Mouse (Mus musculus) G1E (cell line): ENCODE measurements around the gene Glp2r. TPM values are rescaled to one million over a fixed set of nuclear protein-coding genes. Genes with fewer than 3 reads are reported as not detected.

Experiments used
- ATAC-seq: 2 replicates; pipeline ENCODE4 v1.8.0; 2016; ENCODE audit warnings: mild to moderate bottlenecking; ENCODE audit not compliant: insufficient number of reproducible peaks, poor library complexity, low FRiP score, severe bottlenecking; ENCODE audit errors: extremely low read depth
- DNase-seq: peaks from one replicate; pipeline ENCODE4 v3.0.0; 2012; ENCODE audit warnings: low spot score
- H3K27me3 ChIP-seq: 2 replicates; pipeline ENCODE4 v1.6.1; 2012; ENCODE audit warnings: mild to moderate bottlenecking, low read length, inconsistent platforms; ENCODE audit not compliant: insufficient read depth
- H3K36me3 ChIP-seq: replicated peaks from 2 replicates; pipeline ENCODE3; 2012; ENCODE audit warnings: mild to moderate bottlenecking, inconsistent platforms
- H3K4me1 ChIP-seq: 2 replicates; pipeline ENCODE4 v1.6.1; 2012; ENCODE audit warnings: low read depth, low read length, inconsistent platforms, mixed read lengths; ENCODE audit not compliant: insufficient read depth
- H3K4me3 ChIP-seq: 2 replicates; pipeline ENCODE4 v1.5.1; 2012; ENCODE audit warnings: low read depth, mild to moderate bottlenecking, inconsistent platforms, low read length, moderate library complexity, mixed read lengths
- H3K9me3 ChIP-seq: replicated peaks from 2 replicates; pipeline ENCODE4 v1.6.1; 2012; ENCODE audit warnings: inconsistent platforms
- CTCF ChIP-seq: IDR thresholded peaks from 2 replicates; pipeline ENCODE4 v1.5.1; 2012; ENCODE audit warnings: low read depth, low read length, inconsistent platforms, mixed read lengths
- GATA1 ChIP-seq: IDR thresholded peaks from 2 replicates; pipeline ENCODE4 v1.6.1; 2012; ENCODE audit warnings: borderline replicate concordance, low read length, inconsistent platforms, mixed read lengths
- GATA2 ChIP-seq: IDR thresholded peaks from 2 replicates; pipeline ENCODE4 v1.6.1; 2012; ENCODE audit warnings: low read depth, low read length, inconsistent platforms, borderline replicate concordance
- POLR2AphosphoS5 ChIP-seq: IDR thresholded peaks from 2 replicates; pipeline ENCODE4 v1.6.1; 2012; ENCODE audit warnings: low read depth, low read length, inconsistent platforms; ENCODE audit not compliant: insufficient replicate concordance
- TAL1 ChIP-seq: conservative IDR thresholded peaks from 2 replicates; pipeline ENCODE4 v1.6.1; 2012; ENCODE audit warnings: low read depth, low read length, inconsistent platforms, mixed read lengths
- polyA plus RNA-seq: library from polyadenylated mRNA; stranded (reverse); fragments of >175 nt; gene quantifications from 2 replicates; pipeline ENCODE4 v1.2.3, GENCODE M21; 2012
- total RNA-seq, 2 experiments: library from RNA; stranded (forward) in 1 of 2; stranded (reverse) in 1 of 2; fragments of 200-1000 nt in 1 of 2; fragments of >200 nt in 1 of 2; fragmentation: Nextera tagmentation in 1 of 2; gene quantifications; 2 replicates each; pipeline ENCODE4 v1.2.3; 2014 to 2017

Glp2r gene
- total and polyA plus RNA-seq, 3 experiments: 0.05 TPM; not detected in 2

DNA sequence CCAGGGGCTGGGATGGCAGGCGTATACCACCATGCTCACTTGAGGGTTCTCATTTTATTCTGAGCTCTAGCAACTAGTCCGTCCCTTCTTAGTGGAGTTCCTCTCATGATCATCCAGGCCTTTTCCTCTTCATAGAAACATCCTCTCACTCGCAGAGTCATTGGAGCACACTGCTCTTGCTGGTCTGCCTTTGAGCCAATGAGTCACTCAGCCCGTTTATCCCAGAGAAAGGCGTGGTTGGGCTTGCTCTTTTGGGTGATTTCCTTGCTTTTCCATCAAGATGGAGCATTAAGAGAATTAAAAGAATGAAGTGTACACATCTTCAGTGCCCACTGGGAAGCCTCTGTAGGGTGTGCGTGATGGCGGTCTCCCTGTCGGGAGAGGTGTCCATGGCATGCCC is 109.5 kb downstream of the Glp2r start:
- peaks cover 87% of the 10 kb centered on the region for H3K9me3 ChIP-seq
- H3K4me3 ChIP-seq: no peak overlapping the region
- ATAC-seq (no peak), DNase-seq (no peak)
- no peaks in the 10 kb centered on the region for H3K36me3 ChIP-seq
- H3K4me1 ChIP-seq: no peaks in the 10 kb centered on the region
- TF ChIP-seq GATA1 (no peak), POLR2AphosphoS5 (no peak), GATA2 (no peak), CTCF (no peak), TAL1 (no peak)
- no peaks in the 10 kb centered on the region for H3K27me3 ChIP-seq

GRCm38 (mm10) chr11:67657685-67658382 is 113.1 kb downstream of the Glp2r start:
- Histone ChIP-seq H3K27me3 (no peaks in the 10 kb centered on the region), H3K36me3 (no peaks in the 10 kb centered on the region), H3K9me3 (peaks cover 93% of the 10 kb centered on the region), H3K4me1 (no peaks in the 10 kb centered on the region), H3K4me3 (no peak overlapping the region)
- TF ChIP-seq POLR2AphosphoS5: no peak
- no peak for TF ChIP-seq TAL1
- peak; percentile 35 for TF ChIP-seq CTCF
- no peak for TF ChIP-seq GATA1
- ATAC-seq: no peak
- no peak for DNase-seq

DNA sequence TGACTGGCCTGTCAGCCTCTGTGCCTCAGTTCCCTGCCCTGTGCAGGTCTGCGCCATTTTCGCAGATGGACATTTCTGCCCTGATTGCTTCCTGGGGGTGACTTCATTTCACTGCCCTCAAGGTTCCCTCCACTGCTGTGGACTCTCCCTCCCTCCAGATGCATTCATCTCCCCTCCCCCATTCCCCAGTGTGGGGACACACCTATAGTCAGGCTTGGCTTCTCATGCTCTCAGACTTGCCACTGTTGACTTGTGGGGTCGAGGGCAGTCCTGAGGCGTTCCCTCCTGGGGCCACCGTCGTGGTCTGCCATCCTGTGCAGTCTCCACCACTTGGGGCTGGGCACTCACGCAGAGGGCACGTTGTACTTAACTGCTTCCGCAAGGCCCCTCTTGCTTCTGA is 114.1 kb downstream of the Glp2r start:
- no peak for ATAC-seq
- H3K9me3 ChIP-seq: peaks cover 94% of the 10 kb centered on the region
- no peak overlapping the region for H3K4me3 ChIP-seq
- no peak for DNase-seq
- no peaks in the 10 kb centered on the region for H3K27me3 ChIP-seq
- TF ChIP-seq TAL1 (no peak), CTCF (no peak), GATA1 (no peak), POLR2AphosphoS5 (no peak)
- H3K36me3 ChIP-seq: no peaks in the 10 kb centered on the region
- no peaks in the 10 kb centered on the region for H3K4me1 ChIP-seq

DNA sequence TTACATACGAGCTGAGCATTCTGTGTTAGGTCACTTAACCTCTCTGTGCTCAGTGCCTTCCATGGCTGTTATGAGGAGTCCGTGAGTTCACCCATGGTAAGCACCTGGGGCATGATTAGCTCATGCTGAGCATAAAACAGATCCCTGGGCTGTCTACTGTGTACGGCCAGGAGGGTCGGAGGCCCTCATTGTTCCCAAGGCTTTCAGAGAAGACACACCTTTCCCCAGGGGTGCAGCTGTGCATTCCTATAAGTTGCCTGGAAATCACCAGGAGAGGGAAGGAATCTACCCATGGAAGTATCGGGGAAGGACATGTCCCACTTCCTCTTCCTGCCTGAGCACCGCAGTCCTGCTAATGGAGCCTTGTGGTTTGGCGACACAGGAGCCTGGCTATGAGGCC is 114.6 kb downstream of the Glp2r start:
- ATAC-seq (no peak), DNase-seq (no peak)
- Histone ChIP-seq H3K27me3 (no peaks in the 10 kb centered on the region), H3K9me3 (peaks cover 94% of the 10 kb centered on the region), H3K4me3 (no peak overlapping the region), H3K4me1 (no peaks in the 10 kb centered on the region), H3K36me3 (no peaks in the 10 kb centered on the region)
- TF ChIP-seq CTCF (no peak), POLR2AphosphoS5 (no peak)

DNA sequence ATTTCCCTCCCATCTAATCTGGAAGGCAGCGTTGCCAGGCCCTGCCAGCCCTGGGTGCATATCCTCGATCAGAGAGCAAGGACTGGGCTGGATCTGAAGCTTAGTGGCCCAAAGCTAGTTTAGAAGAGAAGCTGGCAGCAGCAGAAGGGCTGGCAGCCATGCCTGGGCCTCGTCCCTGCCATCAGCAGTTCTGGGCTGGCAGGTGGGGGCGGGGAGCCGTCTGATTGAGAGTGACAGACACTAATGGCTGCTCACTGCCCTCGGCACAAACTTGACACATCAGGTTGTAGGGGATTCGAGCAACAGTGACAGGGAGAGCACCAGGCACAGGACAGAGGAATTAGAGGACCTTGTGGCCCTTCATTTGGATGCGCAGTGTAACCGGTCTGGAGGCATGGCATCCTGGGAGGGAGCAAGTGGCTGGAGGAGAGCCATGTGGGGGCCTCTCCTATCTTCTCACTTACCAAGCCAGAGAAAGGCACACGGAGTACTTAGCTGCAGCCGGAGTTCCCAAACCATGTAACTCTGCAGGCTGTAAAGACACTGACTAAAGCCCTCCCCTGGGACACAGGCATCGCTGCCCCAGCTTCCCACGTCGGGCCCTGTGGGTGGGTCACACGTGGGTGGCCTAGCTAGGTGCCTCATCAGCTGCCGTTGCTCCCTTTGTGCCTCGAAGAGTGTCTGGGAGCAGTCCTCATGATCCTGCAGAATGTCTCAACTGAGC is 115.6 kb downstream of the Glp2r start:
- Histone ChIP-seq H3K9me3 (peaks cover 93% of the 10 kb centered on the region), H3K36me3 (no peaks in the 10 kb centered on the region), H3K4me3 (no peak overlapping the region; the same call in 1 of the 2 replicates), H3K4me1 (no peaks in the 10 kb centered on the region), H3K27me3 (no peaks in the 10 kb centered on the region)
- no peak for ATAC-seq
- no peak for DNase-seq
- TF ChIP-seq POLR2AphosphoS5: no peak
- no peak for TF ChIP-seq CTCF
- TF ChIP-seq TAL1: no peak
- no peak for TF ChIP-seq GATA2
- TF ChIP-seq GATA1: no peak

DNA sequence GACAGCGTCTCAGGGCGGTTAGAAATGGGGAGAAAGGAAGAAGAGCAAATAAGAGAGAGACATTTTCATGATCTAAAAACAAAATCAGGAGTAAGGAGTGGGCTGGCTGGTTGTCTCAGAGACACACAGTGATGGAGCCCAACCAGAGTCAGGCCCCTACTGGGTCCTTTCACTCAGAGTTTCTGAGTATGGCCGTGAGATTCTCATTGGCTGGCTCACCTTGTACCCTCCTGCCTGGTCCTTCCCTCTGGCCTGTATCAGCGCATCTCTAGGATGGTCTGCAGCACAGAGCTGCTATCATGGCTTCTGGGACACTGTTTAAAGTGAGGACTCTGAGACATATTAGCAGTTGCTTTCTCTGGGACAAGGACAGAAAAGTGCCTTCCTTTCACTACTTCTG is 116.4 kb downstream of the Glp2r start:
- no peaks in the 10 kb centered on the region for H3K36me3 ChIP-seq
- no peaks in the 10 kb centered on the region for H3K4me1 ChIP-seq
- no peak overlapping the region for H3K4me3 ChIP-seq
- peaks cover 91% of the 10 kb centered on the region for H3K9me3 ChIP-seq
- no peak for TF ChIP-seq CTCF
- TF ChIP-seq POLR2AphosphoS5: no peak
- no peak for TF ChIP-seq TAL1
- no peak for TF ChIP-seq GATA2
- TF ChIP-seq GATA1: no peak
- DNase-seq (no peak), ATAC-seq (no peak)
- H3K27me3 ChIP-seq: no peaks in the 10 kb centered on the region

DNA sequence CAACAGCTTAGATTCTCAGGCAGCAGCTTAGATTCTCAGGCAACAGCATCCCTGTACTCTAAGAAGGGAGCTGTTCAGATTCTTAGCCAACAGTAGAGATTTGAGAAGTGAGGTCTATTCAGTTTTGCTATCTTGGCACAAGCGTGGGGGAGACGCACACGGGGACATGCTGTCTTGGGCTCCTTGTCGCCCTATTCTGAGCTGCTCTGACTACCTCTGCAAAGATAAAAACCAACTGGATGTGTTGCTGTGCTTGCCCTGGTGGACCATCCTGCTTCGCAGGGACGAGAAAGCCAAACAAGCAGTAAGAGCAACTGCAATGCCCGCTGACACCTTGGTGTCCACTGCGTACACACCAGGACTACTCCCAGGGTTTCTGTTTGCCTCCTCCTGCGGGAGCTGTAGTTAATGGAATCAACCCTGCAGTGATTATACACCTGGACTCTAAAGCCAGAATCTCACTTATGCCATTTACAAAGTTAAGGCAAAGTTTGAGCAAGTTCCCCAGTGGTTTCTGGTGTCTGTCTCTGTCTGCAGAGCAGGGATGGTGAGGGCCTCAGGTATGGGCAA is 117.3 kb downstream of the Glp2r start:
- H3K36me3 ChIP-seq: no peaks in the 10 kb centered on the region
- H3K4me1 ChIP-seq: no peaks in the 10 kb centered on the region
- no peaks in the 10 kb centered on the region for H3K27me3 ChIP-seq
- TF ChIP-seq GATA2: no peak
- TF ChIP-seq POLR2AphosphoS5: no peak
- no peak for TF ChIP-seq GATA1
- TF ChIP-seq CTCF: no peak
- no peak for TF ChIP-seq TAL1
- no peak overlapping the region for H3K4me3 ChIP-seq
- peaks cover 90% of the 10 kb centered on the region for H3K9me3 ChIP-seq
- ATAC-seq: no peak
- DNase-seq: no peak
